Mouse (Mus musculus) testis, adult 2 months (tissue): ENCODE data around the gene Cntd1. TPM values are rescaled to one million over a fixed set of nuclear protein-coding genes. Genes with fewer than 3 reads are reported as not detected.
A peak's percentile ranks its signal among the peaks of the same experiment; 100 is the strongest.
"Not testable (repeated sequence)": the region's sequence is repeated elsewhere in the genome, so short reads cannot be mapped to it uniquely, and the experiment has no call there.

Source experiments
- H3K27ac ChIP-seq: fragments of 200-500 bp; 2 replicates; pipeline ENCODE4 v1.5.1; 2012; ENCODE audit warnings: low read depth, low read length; ENCODE audit not compliant: control insufficient read depth, insufficient read depth
- H3K27me3 ChIP-seq: fragments of 200-500 bp; 2 replicates; pipeline ENCODE4 v1.6.1; 2012; ENCODE audit warnings: mild to moderate bottlenecking, low read length, moderate library complexity; ENCODE audit not compliant: control insufficient read depth, insufficient read depth
- H3K36me3 ChIP-seq: fragments of 200-500 bp; 2 replicates; pipeline ENCODE4 v1.6.1; 2012; ENCODE audit warnings: mild to moderate bottlenecking, low read length; ENCODE audit not compliant: control insufficient read depth, insufficient read depth
- H3K4me1 ChIP-seq: fragments of 200-500 bp; 2 replicates; pipeline ENCODE4 v1.6.1; 2012; ENCODE audit warnings: low read length; ENCODE audit not compliant: control insufficient read depth, insufficient read depth
- H3K4me3 ChIP-seq: fragments of 200-500 bp; 2 replicates; pipeline ENCODE4 v1.5.1; 2012; ENCODE audit warnings: low read depth, mild to moderate bottlenecking, low read length, moderate library complexity, mixed read lengths; ENCODE audit not compliant: control insufficient read depth
- CTCF ChIP-seq: fragments of 200-500 bp; IDR thresholded peaks from 2 replicates; pipeline ENCODE4 v1.5.1; 2012; ENCODE audit warnings: low read depth, mild to moderate bottlenecking, inconsistent platforms, low read length, moderate library complexity; ENCODE audit not compliant: control insufficient read depth, insufficient read depth, insufficient replicate concordance
- POLR2A ChIP-seq: fragments of 200-500 bp; IDR thresholded peaks from 2 replicates; pipeline ENCODE4 v1.6.1; 2012; ENCODE audit warnings: low read depth, mild to moderate bottlenecking, inconsistent platforms, low read length, moderate library complexity; ENCODE audit not compliant: control insufficient read depth
- polyA plus RNA-seq: library from polyadenylated mRNA; depleted of rRNA; stranded (reverse); fragments of >200 nt; gene quantifications from 2 replicates; pipeline ENCODE4 v1.2.3, GENCODE M21; 2012

The Cntd1 gene
- polyA plus RNA-seq, 1 experiment, result 54.6 TPM

GRCm38 (mm10) chr11:101327311-101327710 is 48.5 kb downstream of the Cntd1 start:
- H3K27ac ChIP-seq, result no peak overlapping the region
- no peaks in the 10 kb centered on the region; the same call in 1 of the 2 replicates for H3K36me3 ChIP-seq
- no peak for TF ChIP-seq POLR2A
- no peak for TF ChIP-seq CTCF
- no peaks in the 10 kb centered on the region for H3K27me3 ChIP-seq
- H3K4me3 ChIP-seq, result no peak overlapping the region
- H3K4me1 ChIP-seq, result no peaks in the 10 kb centered on the region

- TF ChIP-seq CTCF, result no peak
- TF ChIP-seq POLR2A, result no peak
- Histone ChIP-seq H3K27me3 (no peaks in the 10 kb centered on the region), H3K4me3 (no peak overlapping the region), H3K36me3 (no peaks in the 10 kb centered on the region), H3K27ac (no peak overlapping the region), H3K4me1 (no peaks in the 10 kb centered on the region)
Observed at GRCm38 (mm10) chr11:101328941-101329635, 50.3 kb downstream of the Cntd1 start.

- Histone ChIP-seq H3K4me1 (no peaks in the 10 kb centered on the region; the same call in 1 of the 2 replicates), H3K27ac (peak within 1 kb of the TSS; percentile 68), H3K27me3 (no peaks in the 10 kb centered on the region), H3K36me3 (no peaks in the 10 kb centered on the region), H3K4me3 (peak within 1 kb of the TSS; percentile 44)
- TF ChIP-seq CTCF (no peak), POLR2A (no peak)
Observed at GRCm38 (mm10) chr11:101330371-101330924, 51.6 kb downstream of the Cntd1 start, which contains the start of gene Aoc3. TSS of gene Aoc3 (plus strand) at chr11:101330605.

GRCm38 (mm10) chr11:101330961-101331360 is 52.1 kb downstream of the Cntd1 start:
- not testable (repeated sequence) for H3K4me1 ChIP-seq, H3K27me3 ChIP-seq, H3K36me3 ChIP-seq
- peak overlapping the region; percentile 41 for H3K4me3 ChIP-seq
- H3K27ac ChIP-seq, result peak overlapping the region; percentile 68

- H3K4me1 ChIP-seq, result peaks cover 7% of the 10 kb centered on the region
- peak overlapping the region; percentile 44; the same call in 1 of the 2 replicates for H3K4me3 ChIP-seq
- no peaks in the 10 kb centered on the region for H3K36me3 ChIP-seq
- no peak for TF ChIP-seq POLR2A
- no peak for TF ChIP-seq CTCF
- no peak overlapping the region for H3K27ac ChIP-seq
- no peaks in the 10 kb centered on the region for H3K27me3 ChIP-seq
Observed at GRCm38 (mm10) chr11:101332537-101332936, 53.7 kb downstream of the Cntd1 start.

DNA sequence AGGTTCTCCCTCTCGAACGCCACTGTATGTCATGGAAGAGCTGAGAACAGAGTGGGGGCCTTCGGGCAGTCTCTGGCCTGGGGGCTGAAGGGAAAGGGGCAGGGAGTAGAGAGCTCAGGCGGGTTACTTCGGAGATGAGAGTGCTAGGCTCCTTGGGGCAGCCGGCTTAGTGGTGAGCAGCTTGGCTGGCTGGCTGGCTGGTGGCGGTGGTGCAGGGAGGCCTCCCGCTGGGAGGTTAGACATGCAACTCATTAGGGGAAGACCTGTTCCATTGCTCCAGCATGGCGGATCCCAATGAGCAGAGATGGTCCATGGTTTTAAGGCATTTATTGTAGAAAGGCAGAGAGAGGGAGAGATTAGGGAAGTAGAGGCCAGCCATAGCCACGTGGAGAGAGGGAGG is 55.2 kb downstream of the Cntd1 start:
- no peaks in the 10 kb centered on the region for H3K27me3 ChIP-seq
- no peak overlapping the region for H3K4me3 ChIP-seq
- H3K4me1 ChIP-seq, result peaks cover 7% of the 10 kb centered on the region
- H3K27ac ChIP-seq, result no peak overlapping the region
- no peak for TF ChIP-seq CTCF
- TF ChIP-seq POLR2A, result no peak
- H3K36me3 ChIP-seq, result no peaks in the 10 kb centered on the region

- no peak for TF ChIP-seq POLR2A
- TF ChIP-seq CTCF, result no peak
- Histone ChIP-seq H3K4me3 (no peak overlapping the region), H3K27ac (no peak overlapping the region), H3K27me3 (no peaks in the 10 kb centered on the region), H3K4me1 (peaks cover 7% of the 10 kb centered on the region), H3K36me3 (no peaks in the 10 kb centered on the region)
Observed at GRCm38 (mm10) chr11:101334516-101334915, 55.7 kb downstream of the Cntd1 start.
